Mouse (Mus musculus): ENCODE measurements around the gene Plekha6. TPM values are rescaled to one million over a fixed set of nuclear protein-coding genes. Genes with fewer than 3 reads are reported as not detected.

Gene Plekha6
- total and polyA plus RNA-seq, 3 experiments: 11.8 to 28.5 TPM; not detected in 1

DNA sequence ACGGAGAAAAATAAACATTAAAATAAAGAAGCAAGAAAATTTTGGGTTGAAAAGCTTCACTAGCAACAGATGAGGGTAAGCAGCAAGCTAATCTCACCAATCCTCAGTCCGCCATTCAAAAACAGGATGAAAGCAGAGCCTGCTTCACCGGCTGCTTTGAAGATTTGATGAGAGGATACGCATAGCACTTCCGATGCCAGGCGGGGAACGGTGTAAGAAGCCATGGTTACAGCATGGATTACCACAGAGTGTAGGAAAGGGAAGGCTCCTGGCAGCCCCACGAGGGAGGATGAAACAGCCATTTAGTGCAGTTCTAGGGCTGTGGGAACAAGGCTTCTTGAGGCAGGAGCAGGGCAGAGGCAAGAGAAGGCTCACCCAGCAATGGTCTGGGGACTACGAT, 187.8 kb downstream of the Plekha6 start:
- no peak for TF ChIP-seq MYB (IDR thresholded peaks at IDR 0.05; ENCODE audit: low read depth, low read length)
- TF ChIP-seq GABPA (IDR thresholded peaks at IDR 0.05; ENCODE audit: low read depth, low read length): no peak
- TF ChIP-seq ETS1 (IDR thresholded peaks at IDR 0.05; ENCODE audit: low read depth, low read length): no peak
- TF ChIP-seq CHD2 (IDR thresholded peaks at IDR 0.05; ENCODE audit: low read length): no peak
- TF ChIP-seq NELFE (IDR thresholded peaks at IDR 0.05; ENCODE audit: low read depth, low read length): no peak
- TF ChIP-seq MAFK (IDR thresholded peaks at IDR 0.05; ENCODE audit: borderline replicate concordance, low read depth, low read length): no peak
- TF ChIP-seq BHLHE40 (IDR thresholded peaks at IDR 0.05; ENCODE audit: borderline replicate concordance, low read depth, low read length): no peak
- no peak for TF ChIP-seq TCF12 (IDR thresholded peaks at IDR 0.05; ENCODE audit: low read depth, low read length)
- TF ChIP-seq HCFC1 (IDR thresholded peaks at IDR 0.05; ENCODE audit: low read depth, low read length): no peak
- no peak for TF ChIP-seq MXI1 (IDR thresholded peaks at IDR 0.05; ENCODE audit: low read depth, low read length)
- Histone ChIP-seq H3K27ac (ENCODE audit: control insufficient read depth, low read depth, low read length) (no peak overlapping the region), H3K9ac (ENCODE audit: control insufficient read depth, low read depth, low read length, poor library complexity, severe bottlenecking) (no peak overlapping the region), H3K36me3 (ENCODE audit: control insufficient read depth in 1 of 2, insufficient read depth in 2 of 2, low read length in 2 of 2) (no peaks in the 10 kb centered on the region), H3K4me3 (ENCODE audit: control insufficient read depth in 1 of 2, insufficient read depth in 1 of 2, low read depth in 2 of 2, low read length in 2 of 2) (no peak overlapping the region), H3K79me2 (ENCODE audit: control insufficient read depth, insufficient read depth, low read length, poor library complexity) (no peaks in the 10 kb centered on the region), H3K27me3 (ENCODE audit: control insufficient read depth in 1 of 2, insufficient read depth in 2 of 2, low read length in 2 of 2) (no peaks in the 10 kb centered on the region; a peak in 1 of 4 replicates), H3K9me3 (replicated peaks; ENCODE audit: insufficient read depth, low read length) (no peaks in the 10 kb centered on the region), H3K4me1 (ENCODE audit: control insufficient read depth in 1 of 2, insufficient read depth in 2 of 2, low read length in 2 of 2) (peaks cover 0 to 7% of the 10 kb centered on the region in 2 experiments; a peak in 1 of 4 replicates)
- no peak for DNase-seq (ENCODE audit: low read depth, low spot score)

Other genes with a start within 250 kb of the Plekha6 start
- 19.8 and 23.5 TPM in 2 replicates for gene Mdm4, start 133.6 kb upstream of the Plekha6 start, total RNA-seq (2012; rRNA removed)
- gene Mdm4, start 133.6 kb upstream of the Plekha6 start, polyA plus RNA-seq (2012; ENCODE audit: insufficient read depth in 1 of 2, insufficient read length in 2 of 2, low read depth in 1 of 2, low replicate concordance in 2 of 2, missing spikeins in 1 of 2): 10 to 100 TPM in 1 of 2 experiments, not detected in 1; 28.1 TPM
- 2.9 TPM in 2 replicates for gene Pik3c2b, start 118.5 kb upstream of the Plekha6 start, total RNA-seq (2012; rRNA removed)
- 1 to 10 TPM in 1 of 2 experiments, not detected in 1; 3.2 TPM for gene Pik3c2b, start 118.5 kb upstream of the Plekha6 start, polyA plus RNA-seq (2012; ENCODE audit: insufficient read depth in 1 of 2, insufficient read length in 2 of 2, low read depth in 1 of 2, low replicate concordance in 2 of 2, missing spikeins in 1 of 2)
- 53.1 and 60.9 TPM in 2 replicates for gene Ppp1r15b, start 33.1 kb upstream of the Plekha6 start, total RNA-seq (2012; rRNA removed)
- 10 to 100 TPM in 1 of 2 experiments, not detected in 1; 56.3 TPM for gene Ppp1r15b, start 33.1 kb upstream of the Plekha6 start, polyA plus RNA-seq (2012; ENCODE audit: insufficient read depth in 1 of 2, insufficient read length in 2 of 2, low read depth in 1 of 2, low replicate concordance in 2 of 2, missing spikeins in 1 of 2)
- not detected in 2 replicates for gene Golt1a, start 145.6 kb downstream of the Plekha6 start, total RNA-seq (2012; rRNA removed)
- not detected for gene Golt1a, start 145.6 kb downstream of the Plekha6 start, polyA plus RNA-seq (2012; ENCODE audit: insufficient read depth in 1 of 2, insufficient read length in 2 of 2, low read depth in 1 of 2, low replicate concordance in 2 of 2, missing spikeins in 1 of 2)
- gene Kiss1, start 157.7 kb downstream of the Plekha6 start, total RNA-seq (2012; rRNA removed): not detected in 2 replicates
- gene Kiss1, start 157.7 kb downstream of the Plekha6 start, polyA plus RNA-seq (2012; ENCODE audit: insufficient read depth in 1 of 2, insufficient read length in 2 of 2, low read depth in 1 of 2, low replicate concordance in 2 of 2, missing spikeins in 1 of 2): not detected
- 6.9 and 7.1 TPM in 2 replicates for gene Ren1, start 186.3 kb downstream of the Plekha6 start, total RNA-seq (2012; rRNA removed)
- 10 to 100 TPM in 1 of 2 experiments, not detected in 1; 16.8 TPM for gene Ren1, start 186.3 kb downstream of the Plekha6 start, polyA plus RNA-seq (2012; ENCODE audit: insufficient read depth in 1 of 2, insufficient read length in 2 of 2, low read depth in 1 of 2, low replicate concordance in 2 of 2, missing spikeins in 1 of 2)
- gene Etnk2, start 199.4 kb downstream of the Plekha6 start, total RNA-seq (2012; rRNA removed): 0.08 TPM in 1 of 2 replicates, not detected in the other
- under 1 TPM in 1 of 2 experiments, not detected in 1; 0.06 TPM for gene Etnk2, start 199.4 kb downstream of the Plekha6 start, polyA plus RNA-seq (2012; ENCODE audit: insufficient read depth in 1 of 2, insufficient read length in 2 of 2, low read depth in 1 of 2, low replicate concordance in 2 of 2, missing spikeins in 1 of 2)

All from MEL (cell line).